Mouse (Mus musculus) stomach, postnatal 0 days (tissue): ENCODE data around the gene Epyc.

ENCODE experiments used
- CTCF ChIP-seq: IDR thresholded peaks from 2 replicates; pipeline ENCODE4 v1.5.1; 2016; ENCODE audit warnings: antibody characterized with exemption, low read depth, mild to moderate bottlenecking, moderate library complexity
- EP300 ChIP-seq: optimal IDR thresholded peaks from 2 replicates; pipeline ENCODE3; 2016; ENCODE audit warnings: antibody characterized with exemption

- no peak for TF ChIP-seq CTCF
- no peak for TF ChIP-seq EP300
These were observed 6.5 kb downstream of the Epyc start for GRCm38 (mm10) chr10:97650334-97650733.
